Mouse (Mus musculus) c-Kit-positive CD71-negative TER-119-negative erythroid progenitor cells, embryonic 14.5 days (primary cell): ENCODE results near the gene Gmds.

Experiments used
- DNase-seq: peaks from one replicate; pipeline ENCODE4 v3.0.0-alpha.2; 2013; ENCODE audit warnings: low read depth

The Gmds gene

DNA sequence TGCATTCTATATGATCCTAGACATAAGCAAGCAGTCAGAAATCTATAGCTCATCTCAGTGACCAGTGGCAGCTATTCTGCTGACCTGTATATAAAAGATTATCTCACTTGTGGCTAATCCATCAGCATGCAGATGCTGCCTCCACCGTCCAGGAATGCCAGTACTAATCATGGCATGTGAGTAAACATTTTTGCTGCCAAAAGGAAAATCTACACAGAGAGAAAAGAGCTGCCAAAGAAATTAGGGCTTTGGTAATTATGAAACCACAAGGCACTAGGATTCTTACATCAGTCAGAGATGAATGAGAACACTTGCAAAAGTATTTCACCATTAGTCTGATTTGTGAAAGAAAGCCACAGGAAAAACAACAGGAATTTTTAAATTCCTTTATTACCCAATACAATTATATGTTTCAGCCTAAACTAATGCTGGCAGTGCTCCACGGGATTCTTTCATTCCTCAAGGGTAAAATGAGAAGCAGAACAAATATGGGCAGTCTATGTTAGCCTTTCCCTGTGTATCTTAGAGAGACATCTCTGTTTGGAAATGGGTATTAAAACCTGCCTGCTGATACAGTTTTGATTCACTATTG lies 71.3 kb downstream of the Gmds start:
- no peak for DNase-seq

DNA sequence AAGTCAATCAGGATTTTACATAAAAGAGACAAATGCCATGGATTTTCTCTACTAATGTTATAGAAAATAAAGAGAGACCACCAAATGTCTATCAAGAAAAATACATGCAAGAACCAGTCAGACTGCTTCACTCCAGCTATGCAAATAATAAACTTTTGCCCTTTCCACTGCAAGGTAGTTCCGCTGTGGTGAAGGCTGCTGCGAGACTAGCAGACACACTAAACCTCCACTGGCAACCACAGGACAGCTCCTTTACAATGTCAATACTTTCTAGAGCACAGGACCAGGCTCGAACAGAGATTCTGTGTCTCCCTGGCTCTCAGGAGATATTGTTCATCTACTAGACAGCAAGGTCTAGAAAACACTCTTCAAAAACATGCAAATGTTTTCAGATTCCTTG lies 71.8 kb downstream of the Gmds start:
- no peak for DNase-seq

DNA sequence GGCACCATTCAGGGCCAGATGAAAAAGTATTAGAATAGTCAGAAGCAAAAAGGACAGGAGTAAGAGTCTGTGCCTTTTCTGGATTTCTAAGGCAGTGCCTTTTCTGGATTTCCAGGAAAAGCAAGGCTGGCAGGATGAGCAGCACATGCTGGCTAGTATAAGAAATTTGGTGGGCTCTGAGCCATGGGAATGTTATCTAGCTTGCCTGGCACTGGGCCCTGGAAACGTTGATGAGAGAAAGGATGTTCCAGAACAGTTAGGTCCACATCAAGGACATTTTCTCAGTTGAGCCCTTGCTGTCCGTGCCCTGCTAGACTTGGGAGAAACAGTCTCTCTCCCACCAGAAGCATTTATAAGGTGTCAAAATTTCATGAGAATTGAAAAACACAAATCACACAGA lies 82.4 kb downstream of the Gmds start:
- DNase-seq, result no peak

- no peak for DNase-seq
Measured at GRCm38 (mm10) chr13:32252276-32252675, 86.3 kb downstream of the Gmds start.

GRCm38 (mm10) chr13:32242200-32242599 lies 96.3 kb downstream of the Gmds start:
- DNase-seq, result no peak

- DNase-seq, result no peak
Measured at GRCm38 (mm10) chr13:32236269-32236678, 102.3 kb downstream of the Gmds start.

GRCm38 (mm10) chr13:32235046-32235445 lies 103.5 kb downstream of the Gmds start:
- no peak for DNase-seq

- no peak for DNase-seq
Measured at GRCm38 (mm10) chr13:32234019-32234418, 104.5 kb downstream of the Gmds start.

DNA sequence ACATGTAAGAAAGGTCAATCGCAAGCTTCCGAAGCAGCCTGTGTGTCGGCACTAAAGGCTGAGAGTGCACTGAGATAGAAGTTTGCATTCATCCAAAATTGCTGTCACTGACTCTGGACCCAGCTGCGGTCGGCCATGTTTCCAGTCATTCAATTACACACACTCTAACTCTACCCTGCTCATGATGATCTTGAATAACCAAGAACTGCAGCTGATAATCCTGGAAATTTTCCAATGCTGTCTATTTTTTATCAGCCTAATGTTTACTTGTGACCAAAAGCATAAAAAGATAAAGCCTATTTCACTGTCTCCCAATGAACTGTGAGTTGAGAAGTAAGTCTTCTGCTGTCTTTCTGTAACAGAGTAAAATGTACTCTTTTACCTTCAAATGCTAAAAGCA lies 106.1 kb downstream of the Gmds start:
- DNase-seq, result no peak

GRCm38 (mm10) chr13:32231956-32232355 lies 106.6 kb downstream of the Gmds start:
- no peak for DNase-seq

DNA sequence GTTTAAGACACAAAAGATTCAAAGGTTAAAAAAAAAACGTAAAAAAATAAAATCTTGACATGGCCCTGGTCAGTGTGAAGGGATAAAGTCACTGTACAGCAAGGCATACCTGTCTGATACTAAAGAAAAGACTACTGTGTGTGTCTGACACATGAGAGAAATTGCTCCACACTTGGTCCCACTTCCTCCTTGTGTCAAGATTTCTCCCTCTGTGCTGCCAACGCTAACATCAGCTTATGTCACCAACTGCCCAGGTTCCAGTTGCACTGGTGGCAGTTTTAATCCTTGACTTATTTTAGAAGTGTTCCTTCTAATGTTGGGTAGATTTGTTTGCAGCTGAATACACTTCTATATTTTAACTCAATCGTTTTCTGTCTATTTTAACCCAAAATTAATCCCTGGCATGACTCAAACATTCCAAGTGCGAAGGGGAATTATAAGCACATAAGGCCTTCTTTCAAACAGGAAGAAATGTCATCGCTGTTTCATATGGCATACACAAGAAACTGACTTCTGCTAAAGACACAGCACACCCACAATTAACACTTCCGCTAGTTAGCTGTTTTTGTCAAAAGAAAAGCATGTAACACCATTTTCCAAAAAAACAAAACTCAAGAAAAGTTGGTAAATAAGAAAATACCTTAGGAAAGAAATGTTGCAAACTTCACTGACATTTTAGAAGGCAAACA lies 110.5 kb downstream of the Gmds start:
- DNase-seq, result no peak

GRCm38 (mm10) chr13:32217647-32218046 lies 120.9 kb downstream of the Gmds start:
- DNase-seq, result no peak

- DNase-seq, result no peak
Measured at GRCm38 (mm10) chr13:32213702-32214452, 124.7 kb downstream of the Gmds start.

- DNase-seq, result no peak
Measured at GRCm38 (mm10) chr13:32212125-32212524, 126.4 kb downstream of the Gmds start.

DNA sequence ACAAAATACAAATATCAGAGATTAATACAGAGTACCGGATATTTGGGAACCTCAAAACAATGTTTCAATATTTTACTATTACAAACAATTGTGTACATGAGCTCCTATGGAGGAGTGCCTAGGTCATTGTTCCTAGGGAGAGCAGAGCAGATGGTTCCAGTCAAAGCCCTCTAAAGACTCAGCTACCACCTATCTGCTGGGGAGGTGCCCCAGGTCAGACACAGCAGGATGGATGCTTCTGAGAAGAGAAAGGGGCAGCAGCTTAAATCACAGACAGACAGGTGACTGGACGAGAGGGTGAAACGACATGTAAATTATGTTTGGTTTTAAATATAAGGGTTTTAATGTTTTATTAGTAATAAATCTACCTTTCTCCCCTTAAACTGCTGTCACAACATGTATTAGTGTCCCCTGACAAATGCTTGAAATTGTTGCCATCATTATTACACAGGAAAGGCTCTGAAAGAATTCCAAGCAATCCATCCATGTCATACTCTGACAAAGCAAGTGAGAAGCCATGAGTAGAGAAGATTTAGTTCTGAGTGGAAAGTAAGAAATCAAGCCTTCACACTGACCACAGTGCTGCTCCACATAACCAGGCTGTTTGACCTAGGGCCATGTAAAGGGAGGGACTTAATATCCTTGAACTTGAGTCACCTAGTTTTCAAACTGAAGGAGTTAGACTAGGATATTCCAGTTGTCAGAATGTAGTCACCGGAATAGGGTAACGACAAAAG lies 131.2 kb downstream of the Gmds start:
- no peak for DNase-seq

DNA sequence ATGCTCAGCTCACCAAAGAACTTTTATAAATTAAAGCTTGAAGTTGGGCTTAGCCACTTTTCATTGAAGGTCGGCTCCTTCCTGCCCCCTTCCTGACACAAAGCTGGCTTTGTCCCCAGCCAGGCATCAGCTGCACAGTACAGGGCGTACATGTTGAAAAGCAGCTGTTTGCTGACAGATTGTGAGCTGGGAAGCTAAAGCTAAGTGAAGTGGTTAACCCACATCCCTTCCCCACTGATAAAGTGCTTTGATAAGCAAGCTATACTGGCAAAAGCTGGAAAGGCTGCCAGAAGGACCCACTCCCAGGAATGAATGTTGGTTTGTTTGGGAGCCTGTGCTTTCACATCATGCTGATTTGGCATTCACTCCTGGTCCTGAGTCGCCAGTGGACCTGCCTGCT lies 158.6 kb downstream of the Gmds start:
- no peak for DNase-seq

- DNase-seq, result no peak
Measured at GRCm38 (mm10) chr13:32178682-32179081, 159.9 kb downstream of the Gmds start.

DNA sequence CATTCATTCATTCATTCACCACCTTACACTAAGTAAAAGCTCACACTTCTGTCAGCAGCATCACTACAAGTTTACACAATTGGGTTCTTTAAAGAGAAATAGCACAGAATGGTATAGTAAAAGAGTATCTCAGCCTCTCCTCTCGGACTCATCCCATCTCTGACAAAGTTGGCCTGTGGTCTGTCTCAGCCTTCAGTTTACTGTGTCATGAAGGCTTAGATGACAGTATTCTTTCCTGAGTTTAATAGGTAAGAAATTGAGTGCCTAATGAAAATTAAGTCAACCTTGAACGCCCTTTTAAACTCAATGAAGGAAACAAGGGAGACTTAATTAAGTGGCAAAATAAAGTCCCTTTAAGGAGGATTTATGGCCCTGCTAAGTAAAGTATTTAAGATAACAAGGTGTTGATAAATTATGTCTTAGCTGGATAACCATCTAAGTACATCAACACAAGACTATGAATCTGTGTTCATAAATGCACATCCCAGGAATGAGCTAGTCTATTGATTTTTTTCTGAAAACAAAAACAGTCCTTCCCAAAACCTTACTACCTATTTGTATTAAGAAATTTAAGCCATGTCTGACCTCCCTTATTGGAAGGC lies 160.6 kb downstream of the Gmds start:
- no peak for DNase-seq

GRCm38 (mm10) chr13:32175028-32175427 lies 163.5 kb downstream of the Gmds start:
- no peak for DNase-seq

GRCm38 (mm10) chr13:32169173-32169572 lies 169.4 kb downstream of the Gmds start:
- no peak for DNase-seq

DNA sequence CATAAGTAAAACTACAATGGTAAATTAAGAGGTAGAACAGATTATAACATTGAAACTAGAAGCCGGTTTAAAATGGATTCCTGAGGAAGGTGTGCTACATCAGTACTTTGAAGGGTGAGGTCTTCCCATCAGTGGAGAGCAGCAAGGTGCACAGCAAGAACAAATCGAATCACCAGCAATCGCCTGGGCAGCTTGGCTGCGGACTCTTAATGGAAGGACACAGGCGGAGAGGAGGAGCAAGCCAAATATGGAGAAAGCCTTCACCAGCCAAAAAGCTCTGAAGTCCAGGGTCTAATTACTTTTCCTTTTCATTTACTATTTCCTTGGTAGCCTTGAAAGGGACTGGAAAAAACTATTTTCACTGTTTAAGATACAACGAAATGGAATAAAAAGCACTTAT lies 170.7 kb downstream of the Gmds start:
- DNase-seq, result no peak

DNA sequence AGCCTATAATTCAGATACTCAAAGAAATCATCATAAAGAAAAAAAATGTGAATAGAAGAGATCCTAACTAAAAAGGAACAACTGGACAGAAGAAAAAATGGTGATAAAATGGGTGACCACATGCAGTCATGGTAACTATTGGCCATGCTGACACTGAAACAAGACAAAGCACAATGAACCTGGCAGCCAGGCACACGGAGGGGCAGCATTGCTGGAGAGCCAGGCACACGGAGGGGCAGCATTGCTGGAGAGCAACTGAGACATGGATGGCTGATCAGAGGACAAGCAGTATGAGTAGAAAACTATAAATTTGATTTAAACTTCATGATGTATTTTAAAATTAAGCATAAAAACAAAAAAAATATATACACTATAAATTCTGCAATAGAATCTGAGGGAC lies 173.0 kb downstream of the Gmds start:
- DNase-seq, result no peak
